Mouse (Mus musculus): ENCODE data around the gene Slc17a5. TPM values are rescaled to one million over a fixed set of nuclear protein-coding genes. Genes with fewer than 3 reads are reported as not detected.
"Not testable (repeated sequence)": the region's sequence is repeated elsewhere in the genome, so short reads cannot be mapped to it uniquely, and the experiment has no call there.

The Slc17a5 gene
- polyA plus RNA-seq, 1 experiment from 2014 or later, result 11.8 TPM

DNA sequence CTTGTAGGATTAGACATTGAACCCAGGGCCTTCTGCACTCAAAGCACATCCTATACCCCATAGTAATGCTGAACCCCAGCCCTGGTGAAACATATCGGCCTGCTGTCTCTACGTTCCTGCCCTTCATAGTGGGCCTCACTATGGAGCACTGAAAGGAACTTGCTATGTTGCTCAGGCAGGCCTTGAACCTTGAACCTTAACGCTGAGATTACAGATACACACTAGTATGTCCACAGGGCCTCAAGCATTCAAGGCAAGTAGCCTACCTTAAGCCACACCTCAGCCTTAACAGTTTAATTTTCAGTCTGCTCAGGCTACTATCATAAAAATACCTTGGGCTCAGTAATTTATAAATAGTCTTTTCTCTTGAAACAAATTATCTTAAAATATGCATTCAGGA lies 95.6 kb downstream of the Slc17a5 start:
- H3K27me3 ChIP-seq (replicated peaks; ENCODE audit: control insufficient read depth, insufficient read depth, low read length), result no peaks in the 10 kb centered on the region
- H3K36me3 ChIP-seq (ENCODE audit: control insufficient read depth, insufficient read depth, low read length), result no peaks in the 10 kb centered on the region
- 78% methylated on average over 3 of the region's 3 CpGs for WGBS

GRCm38 (mm10) chr9:78491169-78491568 lies 96.7 kb downstream of the Slc17a5 start:
- H3K4me3 ChIP-seq (ENCODE audit: low read depth, low read length), result no peak overlapping the region
- WGBS, result 45% methylated on average over 3 of the region's 3 CpGs
- no peak overlapping the region for H3K4me2 ChIP-seq (ENCODE audit: low read length)
- H3K27ac ChIP-seq (ENCODE audit: low read depth), result no peak overlapping the region
- no peaks in the 10 kb centered on the region for H3K4me1 ChIP-seq (replicated peaks; ENCODE audit: control insufficient read depth, insufficient read depth, low read length)
- DNase-seq (ENCODE audit: low spot score) (no peak), ATAC-seq (replicated peaks; ENCODE audit: low FRiP score, low TSS enrichment, low read depth) (no peak)
- H3K9me3 ChIP-seq (ENCODE audit: control insufficient read depth, low read length), result no peaks in the 10 kb centered on the region
- no peaks in the 10 kb centered on the region for H3K27me3 ChIP-seq (replicated peaks; ENCODE audit: control insufficient read depth, insufficient read depth, low read length)
- H3K36me3 ChIP-seq (ENCODE audit: control insufficient read depth, insufficient read depth, low read length), result no peaks in the 10 kb centered on the region
- H3K9ac ChIP-seq (ENCODE audit: low read length), result no peak overlapping the region

More for the DNA sequence above, 95.6 kb downstream of the Slc17a5 start:
- ATAC-seq (replicated peaks; ENCODE audit: low FRiP score, low TSS enrichment, low read depth) (no peak), DNase-seq (ENCODE audit: low spot score) (no peak)
- H3K4me2 ChIP-seq (ENCODE audit: low read length), result no peak overlapping the region
- no peaks in the 10 kb centered on the region for H3K9me3 ChIP-seq (ENCODE audit: control insufficient read depth, low read length)
- H3K27ac ChIP-seq (ENCODE audit: low read depth), result no peak overlapping the region
- H3K4me3 ChIP-seq (ENCODE audit: low read depth, low read length), result no peak overlapping the region
- H3K9ac ChIP-seq (ENCODE audit: low read length), result no peak overlapping the region
- H3K4me1 ChIP-seq (replicated peaks; ENCODE audit: control insufficient read depth, insufficient read depth, low read length), result no peaks in the 10 kb centered on the region

DNA sequence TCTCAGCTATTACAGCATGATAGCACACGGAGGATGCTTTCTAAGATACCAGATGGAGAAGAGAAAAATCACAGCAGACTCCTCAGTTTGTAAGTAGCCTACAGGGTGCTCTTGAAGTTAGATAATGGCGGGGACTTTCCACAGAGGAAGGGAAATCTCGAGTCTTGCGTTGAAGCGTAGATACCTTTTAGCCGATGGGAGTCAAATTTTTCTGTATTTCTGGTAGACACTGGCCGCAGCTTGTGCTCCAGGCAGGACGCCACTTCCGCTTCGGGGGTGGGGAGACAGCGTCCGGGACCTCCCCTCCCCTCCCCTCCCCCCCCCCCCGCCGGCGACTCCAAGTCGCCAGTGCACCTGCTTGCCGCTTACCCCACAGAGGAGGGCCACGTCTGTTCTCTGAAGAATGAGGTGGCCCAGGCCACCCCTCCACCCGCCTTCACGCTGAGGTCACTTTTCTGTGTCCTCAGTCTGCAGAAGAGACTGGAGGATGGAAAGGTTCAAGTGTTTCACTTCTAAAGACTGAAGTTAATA lies 98.9 kb downstream of the Slc17a5 start, which contains the start of gene Eef1a1:
Eef1a1 (minus strand) TSS at position 262 of the 531 bp plus-strand sequence.
- ATAC-seq (replicated peaks; ENCODE audit: low FRiP score, low TSS enrichment, low read depth), result peak; percentile 67
- WGBS, result under 1% methylated on average over 18 of the region's 20 CpGs

GRCm38 (mm10) chr9:78488021-78488420 lies 99.8 kb downstream of the Slc17a5 start:
- not testable (repeated sequence) for DNase-seq (ENCODE audit: low spot score); H3K4me1 ChIP-seq (replicated peaks; ENCODE audit: control insufficient read depth, insufficient read depth, low read length); H3K27me3 ChIP-seq (replicated peaks; ENCODE audit: control insufficient read depth, insufficient read depth, low read length); H3K9ac ChIP-seq (ENCODE audit: low read length); H3K4me2 ChIP-seq (ENCODE audit: low read length); H3K36me3 ChIP-seq (ENCODE audit: control insufficient read depth, insufficient read depth, low read length); H3K27ac ChIP-seq (ENCODE audit: low read depth); ATAC-seq (replicated peaks; ENCODE audit: low FRiP score, low TSS enrichment, low read depth); H3K4me3 ChIP-seq (ENCODE audit: low read depth, low read length); H3K9me3 ChIP-seq (ENCODE audit: control insufficient read depth, low read length)
- 92% methylated on average over 5 of the region's 5 CpGs for WGBS

More for the DNA sequence above, 98.9 kb downstream of the Slc17a5 start, which contains the start of gene Eef1a1:
- Histone ChIP-seq H3K4me2 (ENCODE audit: low read length) (peak within 1 kb of the TSS; percentile 75), H3K27me3 (replicated peaks; ENCODE audit: control insufficient read depth, insufficient read depth, low read length) (no peaks in the 10 kb centered on the region), H3K4me1 (replicated peaks; ENCODE audit: control insufficient read depth, insufficient read depth, low read length) (no peaks in the 10 kb centered on the region), H3K4me3 (ENCODE audit: low read depth, low read length) (peak within 1 kb of the TSS; percentile 47), H3K36me3 (ENCODE audit: control insufficient read depth, insufficient read depth, low read length) (no peaks in the 10 kb centered on the region), H3K27ac (ENCODE audit: low read depth) (peak within 1 kb of the TSS; percentile 64), H3K9me3 (ENCODE audit: control insufficient read depth, low read length) (no peaks in the 10 kb centered on the region), H3K9ac (ENCODE audit: low read length) (peak within 1 kb of the TSS; percentile 59)
- peak; percentile 71 for DNase-seq (ENCODE audit: low spot score)

Other genes with a start within 250 kb of the Slc17a5 start
- gene Gsta2, start 232.3 kb downstream of the Slc17a5 start, polyA plus RNA-seq (2014; fragmentation: Nextera tagmentation; extraction: Ambion mirVana), result 0.74 and 2.9 TPM in 2 replicates
- gene Dppa5a, start 219.9 kb downstream of the Slc17a5 start, polyA plus RNA-seq (2014; fragmentation: Nextera tagmentation; extraction: Ambion mirVana), result not detected in 2 replicates
- 0.24 and 0.40 TPM in 2 replicates for gene Ooep, start 209.3 kb downstream of the Slc17a5 start, polyA plus RNA-seq (2014; fragmentation: Nextera tagmentation; extraction: Ambion mirVana)
- gene Ddx43, start 192.3 kb downstream of the Slc17a5 start, polyA plus RNA-seq (2014; fragmentation: Nextera tagmentation; extraction: Ambion mirVana), result 0.54 and 0.86 TPM in 2 replicates
- 1.9 and 2.4 TPM in 2 replicates for gene Cgas, start 144.8 kb downstream of the Slc17a5 start, polyA plus RNA-seq (2014; fragmentation: Nextera tagmentation; extraction: Ambion mirVana)
- gene Mto1, start 139.8 kb downstream of the Slc17a5 start, polyA plus RNA-seq (2014; fragmentation: Nextera tagmentation; extraction: Ambion mirVana), result 25.5 and 26.8 TPM in 2 replicates
- 0.44 TPM in 1 of 2 replicates, not detected in the other for gene Gm17324, start 139.3 kb downstream of the Slc17a5 start, polyA plus RNA-seq (2014; fragmentation: Nextera tagmentation; extraction: Ambion mirVana)
- gene Eef1a1, start 98.9 kb downstream of the Slc17a5 start, polyA plus RNA-seq (2014; fragmentation: Nextera tagmentation; extraction: Ambion mirVana), result 5,695 and 6,055 TPM in 2 replicates
- 7.4 and 10.8 TPM in 2 replicates for gene Cd109, start 27.5 kb upstream of the Slc17a5 start, polyA plus RNA-seq (2014; fragmentation: Nextera tagmentation; extraction: Ambion mirVana)